Mouse (Mus musculus) gastrocnemius, adult 8-10 months (tissue): ENCODE measurements around the gene Npff. TPM values are rescaled to one million over a fixed set of nuclear protein-coding genes. Genes with fewer than 3 reads are reported as not detected.

Experiments
- DNase-seq, 2 experiments: peaks; one replicate each; pipeline ENCODE4 v3.0.0; 2022; ENCODE audit warnings: low spot score in 2 of 2
- total RNA-seq, 4 experiments: library from RNA; stranded (reverse); gene quantifications; 2 replicates each; pipeline ENCODE4 v1.2.4; 2022

The Npff gene
- total RNA-seq, 4 experiments from 2014 or later = 0.82 to 1.5 (median 1.1) TPM

DNA sequence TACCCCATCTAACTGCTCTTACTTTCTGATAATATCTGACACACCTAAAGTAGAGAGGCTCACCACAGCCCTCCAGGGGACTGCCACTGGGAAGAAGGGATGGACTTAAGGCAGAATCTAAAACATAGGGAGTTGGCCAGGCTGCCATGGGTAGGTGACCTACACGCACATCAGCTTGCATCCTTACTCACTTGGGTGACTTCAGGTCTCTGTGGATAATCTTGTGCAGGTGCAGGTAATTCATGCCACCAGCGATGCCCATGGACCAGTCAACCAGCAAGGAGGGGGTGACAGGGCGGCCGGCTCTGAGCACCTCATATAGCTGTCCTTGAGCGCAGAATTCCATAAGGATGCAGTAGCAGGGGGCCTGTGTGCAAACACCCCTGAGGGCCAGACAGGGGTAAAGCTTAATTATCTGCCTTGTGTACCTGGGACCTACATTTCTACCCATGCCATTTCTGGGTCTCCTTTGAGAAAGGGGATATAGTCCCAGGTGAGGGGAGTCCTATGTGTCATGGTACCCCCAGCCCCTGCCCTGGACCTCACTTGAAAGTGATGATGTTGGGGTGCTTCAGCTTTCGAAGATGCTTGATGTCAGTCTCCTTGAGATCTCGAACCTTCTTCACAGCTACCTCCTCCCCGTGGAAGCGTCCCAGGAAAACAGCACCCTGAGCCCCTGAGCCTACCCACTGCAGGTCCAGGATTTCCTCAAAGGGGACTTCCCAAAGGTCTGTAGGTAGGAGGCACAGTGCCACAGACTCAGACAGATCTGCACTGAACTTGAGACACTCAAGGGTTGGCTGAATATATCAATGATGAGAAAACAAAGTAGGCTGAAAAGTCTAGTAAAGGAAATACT, 20.6 kb downstream of the Npff start:
- no peak for DNase-seq

DNA sequence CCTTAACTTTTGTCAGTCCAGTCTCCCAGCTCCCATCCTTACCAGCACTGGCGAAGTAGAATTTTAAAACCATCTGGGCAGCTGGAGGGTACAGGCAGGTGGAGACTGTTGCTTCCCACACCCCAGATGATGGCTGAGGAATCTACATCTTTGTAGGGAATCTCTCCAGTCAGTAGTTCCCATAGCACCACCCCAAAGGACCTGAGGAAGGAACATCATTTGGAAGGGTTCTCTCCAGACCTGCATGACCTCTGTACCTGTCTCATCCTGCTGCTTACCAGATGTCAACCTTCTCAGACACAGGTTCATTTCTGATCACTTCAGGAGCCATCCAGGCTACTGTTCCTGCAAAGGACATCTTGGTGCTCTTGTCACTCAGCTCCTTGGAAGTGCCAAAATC, 21.3 kb downstream of the Npff start, which contains the start of gene Gm10337:
Gm10337 (plus strand) TSS at position 276 of the 400 bp plus-strand sequence.
- no peak for DNase-seq

DNA sequence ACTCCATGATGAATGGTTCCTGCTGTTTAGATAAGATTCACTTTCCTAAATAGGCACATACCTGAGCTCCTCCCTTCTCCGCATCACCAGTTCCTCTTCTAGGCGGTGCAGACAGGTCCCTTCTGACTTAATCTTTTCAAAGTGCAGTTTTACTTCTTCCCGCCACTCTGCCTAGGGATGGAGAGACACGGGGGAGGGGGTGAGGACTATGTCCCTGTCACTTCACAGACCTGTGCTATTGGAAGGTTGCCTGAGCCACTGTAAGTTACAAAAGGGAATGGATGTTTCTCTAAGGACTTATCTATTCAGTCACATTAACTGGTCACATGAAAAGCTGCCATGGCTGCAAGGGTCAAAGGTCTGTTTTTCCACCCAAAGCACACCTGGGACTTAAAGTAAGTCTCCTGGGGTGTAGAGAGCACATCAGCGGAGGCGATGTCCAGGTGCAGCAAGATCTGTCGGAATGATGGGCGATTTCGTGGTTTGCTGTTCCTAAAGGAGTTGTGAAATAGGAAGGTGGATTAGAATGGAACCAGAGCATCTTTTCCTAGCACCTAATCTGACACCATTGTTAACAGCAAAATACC, 22.4 kb downstream of the Npff start:
- no peak for DNase-seq

DNA sequence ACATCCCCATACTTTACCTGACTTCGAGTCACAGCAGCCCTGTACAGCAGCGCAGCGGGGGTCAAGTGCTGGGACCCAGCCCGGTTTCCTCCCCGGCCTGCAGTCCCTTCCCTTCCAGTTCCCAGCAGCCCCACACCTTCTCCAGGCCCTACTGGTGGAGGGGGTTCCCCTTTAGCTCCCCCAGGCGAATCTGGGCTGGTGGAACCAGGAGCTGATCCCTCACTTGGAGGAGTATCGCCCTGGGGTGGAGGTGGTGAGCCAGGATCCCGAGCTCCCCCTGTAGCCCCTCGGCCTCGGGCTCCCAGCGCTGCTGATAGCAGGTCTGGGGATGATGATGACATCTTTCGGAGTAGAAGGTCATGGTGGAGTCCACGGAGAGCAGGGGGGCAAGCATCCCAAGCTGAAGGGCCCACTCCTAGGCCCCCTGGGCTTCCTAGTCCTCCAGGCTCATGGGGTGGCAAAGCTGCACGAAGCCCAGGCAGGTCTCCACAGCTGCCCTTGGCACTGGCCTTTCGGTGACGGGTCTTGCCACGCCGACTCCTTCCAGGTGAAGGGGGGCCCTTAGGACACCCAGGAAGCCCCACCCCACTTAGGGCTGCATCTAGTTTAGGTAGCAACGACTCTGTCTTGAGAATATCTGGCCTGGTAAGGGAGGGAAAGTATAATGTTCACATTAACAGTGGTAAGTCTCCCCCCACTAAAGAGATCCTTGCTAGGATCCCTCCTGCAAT, 23.5 kb downstream of the Npff start:
- DNase-seq = no peak

DNA sequence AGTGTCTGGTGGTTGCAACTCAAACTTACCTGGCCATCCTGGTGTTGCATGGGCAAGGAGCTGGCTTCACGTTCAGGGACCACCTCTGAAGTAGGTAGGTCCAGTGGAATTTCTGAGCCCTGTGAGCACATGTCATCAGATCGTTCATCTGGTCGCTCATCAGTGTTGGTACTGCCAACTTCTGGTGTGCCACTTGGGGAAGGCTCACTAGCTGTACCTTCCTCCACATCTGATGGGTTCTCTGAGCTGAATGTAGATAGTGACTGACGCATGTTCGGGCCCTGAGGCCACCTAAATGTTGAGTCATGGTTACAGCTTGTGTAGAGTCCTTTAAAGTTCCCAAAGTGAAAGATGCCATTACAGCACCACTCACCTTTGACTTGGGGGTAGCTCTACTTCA, 24.3 kb downstream of the Npff start:
- no peak for DNase-seq

DNA sequence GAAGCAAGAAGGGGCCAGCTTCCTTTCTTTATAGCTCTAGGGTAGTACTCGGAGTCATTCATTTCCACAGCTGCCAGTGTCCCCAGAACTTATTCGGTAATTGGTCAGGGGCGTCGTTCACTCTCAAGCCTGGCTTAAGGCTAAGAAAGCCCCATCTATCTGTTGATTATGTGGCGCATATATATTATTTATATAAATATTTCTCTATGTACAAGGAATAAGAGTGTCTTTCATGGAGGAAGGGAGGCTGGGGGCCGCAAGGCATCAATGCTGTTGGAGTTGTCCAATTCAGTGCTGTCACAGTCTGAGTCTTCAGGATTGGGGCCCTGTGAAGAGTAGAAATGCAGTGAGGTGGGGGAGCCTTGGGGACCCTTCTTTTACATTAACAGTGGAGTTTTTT, 24.9 kb downstream of the Npff start:
- no peak for DNase-seq

DNA sequence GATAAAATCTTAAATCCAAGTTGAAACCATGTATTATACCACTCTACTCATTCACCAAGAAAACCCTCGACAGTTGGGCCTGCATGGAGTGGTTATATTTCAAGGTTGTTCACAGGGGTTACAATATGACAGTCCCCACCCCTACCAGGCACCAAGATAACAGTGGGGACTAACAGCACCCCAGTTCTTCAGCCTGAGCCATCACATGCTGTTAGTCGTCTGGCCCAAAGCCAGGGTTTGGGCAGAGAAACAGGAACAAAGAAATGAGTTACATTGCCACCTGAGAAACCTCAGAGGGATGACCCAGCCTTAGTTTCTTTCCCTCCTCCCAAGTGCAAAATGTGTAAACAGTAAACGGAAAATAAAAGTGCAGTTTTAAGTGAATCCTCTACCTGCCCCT, 25.4 kb downstream of the Npff start:
- DNase-seq = no peak

DNA sequence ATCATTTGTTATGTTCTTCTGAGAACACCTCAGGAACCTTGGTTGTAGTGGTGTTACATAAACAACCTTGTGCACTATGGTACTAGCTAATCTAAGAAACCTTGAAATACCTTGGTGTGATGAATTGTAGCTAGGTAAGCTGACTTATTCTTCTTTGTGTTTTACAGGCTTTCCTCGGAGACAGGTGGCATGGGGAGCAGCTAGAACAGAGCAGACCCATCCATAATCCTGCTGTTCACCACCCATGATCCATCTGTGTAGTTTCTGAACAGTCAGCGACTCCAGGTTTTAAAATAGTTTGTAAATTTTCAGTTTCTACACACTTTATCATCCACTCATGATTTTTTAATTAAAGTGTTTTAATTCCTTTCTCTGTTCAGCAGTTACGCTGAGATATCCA, 26.4 kb downstream of the Npff start:
- no peak for DNase-seq

DNA sequence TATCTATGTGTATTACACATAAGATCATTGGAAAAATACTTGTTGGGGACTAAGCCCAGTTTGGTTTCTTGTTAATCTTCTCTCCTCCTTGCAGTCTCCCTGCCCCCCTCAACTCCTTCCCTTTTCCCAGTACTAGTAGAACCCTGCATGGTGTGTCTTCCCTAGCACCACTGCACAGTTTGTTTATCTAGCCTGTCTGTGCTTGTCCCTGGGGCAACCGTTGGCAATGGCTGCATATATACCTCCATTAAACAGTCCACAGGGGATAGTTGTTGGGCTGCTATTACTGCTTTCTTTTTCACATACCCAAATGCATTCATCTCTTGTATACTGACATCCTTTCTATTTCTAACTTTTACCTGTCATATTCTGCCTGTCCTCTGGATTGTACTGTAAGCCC, 37.1 kb downstream of the Npff start:
- no peak for DNase-seq

DNA sequence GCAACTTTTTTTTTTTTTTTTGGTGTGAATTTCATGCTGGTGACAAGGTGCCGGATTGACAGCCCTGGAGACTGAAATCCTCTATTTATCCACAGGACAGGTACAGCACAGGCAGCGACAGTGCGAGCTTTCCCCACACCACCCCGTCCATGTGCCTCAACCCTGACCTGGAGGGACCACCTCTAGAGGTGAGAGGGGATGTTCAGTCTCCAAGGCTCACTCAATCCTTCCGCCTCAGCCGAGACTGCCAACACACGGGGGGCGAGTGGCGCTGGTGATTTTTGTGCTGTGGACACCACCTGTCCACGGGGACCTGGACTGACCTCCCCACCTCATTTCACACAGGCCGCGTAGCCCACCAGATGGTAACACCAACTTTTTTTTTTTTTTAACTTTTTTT, 38.9 kb downstream of the Npff start:
- no peak for DNase-seq

DNA sequence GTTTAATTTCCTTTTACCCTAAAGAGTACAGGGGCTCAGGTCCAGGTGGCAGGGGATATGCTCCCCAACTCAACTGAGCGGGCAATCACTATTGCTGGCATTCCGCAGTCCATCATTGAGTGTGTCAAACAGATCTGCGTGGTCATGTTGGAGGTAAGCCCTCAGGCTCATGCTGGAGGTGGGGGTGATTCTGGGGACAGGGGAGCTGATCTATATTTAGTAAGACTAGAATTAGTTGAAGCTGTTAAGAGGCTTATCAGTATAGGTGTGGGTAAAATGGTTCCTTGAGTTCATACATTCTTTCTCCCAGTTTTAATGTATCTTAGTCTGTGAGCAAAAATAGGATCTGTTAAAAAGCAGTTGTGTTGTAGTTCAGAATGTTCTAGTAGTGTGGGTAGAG, 41.6 kb downstream of the Npff start:
- DNase-seq = no peak

DNA sequence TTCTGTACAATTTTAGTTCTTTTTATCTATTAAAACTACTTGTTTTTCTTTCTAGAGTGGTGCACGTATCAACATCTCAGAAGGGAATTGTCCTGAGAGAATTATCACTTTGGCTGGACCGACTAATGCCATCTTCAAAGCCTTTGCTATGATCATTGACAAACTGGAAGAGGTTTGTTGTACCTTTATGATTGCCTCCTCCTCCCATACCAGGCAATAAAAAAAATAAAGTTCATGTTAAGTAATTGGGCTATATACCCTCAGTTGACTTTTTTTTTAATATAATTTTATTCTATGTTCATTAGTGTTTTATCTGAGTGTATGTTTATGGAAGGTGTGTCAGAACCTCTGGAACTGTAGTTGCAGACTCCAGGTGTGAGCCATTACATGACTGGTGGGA, 50.2 kb downstream of the Npff start:
- no peak for DNase-seq

Other genes with a start within 250 kb of the Npff start
- 10 to 100 TPM; 14.9 to 17.3 (median 15.7) TPM for gene Mfsd5, start 245.5 kb downstream of the Npff start, total RNA-seq
- gene Espl1, start 228.7 kb downstream of the Npff start, total RNA-seq = under 1 TPM in 3 of 4 experiments, not detected in 1; 0.07 to 0.58 (median 0.21) TPM
- gene Pfdn5, start 198.8 kb downstream of the Npff start, total RNA-seq = 100 to 1,000 TPM; 260 to 281 (median 273) TPM
- 10 to 100 TPM; 17.5 to 21.6 (median 18.9) TPM for gene Myg1, start 193.2 kb downstream of the Npff start, total RNA-seq
- 1 to 10 TPM; 5.3 to 7.5 (median 6.8) TPM for gene Aaas, start 174.2 kb downstream of the Npff start, total RNA-seq
- gene Sp7, start 157.8 kb downstream of the Npff start, total RNA-seq = not detected
- gene Sp1, start 118.8 kb downstream of the Npff start, total RNA-seq = 10 to 100 TPM; 17.9 to 22.2 (median 20.5) TPM
- 10 to 100 TPM in 3 of 4 experiments, 1 to 10 TPM in 1; 9.9 to 14.2 (median 11.7) TPM for gene Amhr2, start 79.6 kb downstream of the Npff start, total RNA-seq
- 10 to 100 TPM; 16.4 to 22.3 (median 20.2) TPM for gene Prr13, start 65.9 kb downstream of the Npff start, total RNA-seq
- gene Pcbp2, start 54.4 kb downstream of the Npff start, total RNA-seq = 100 to 1,000 TPM; 379 to 451 (median 385) TPM
- not detected for gene Gm10337, start 21.2 kb downstream of the Npff start, total RNA-seq
- 1 to 10 TPM in 3 of 4 experiments, under 1 TPM in 1; 0.68 to 1.9 (median 1.5) TPM for gene Map3k12, start 7.9 kb downstream of the Npff start, total RNA-seq
- 10 to 100 TPM; 29.0 to 40.3 (median 35.2) TPM for gene Tarbp2, start 6.8 kb downstream of the Npff start, total RNA-seq
- 1 to 10 TPM in 3 of 4 experiments, not detected in 1; 1.1 to 1.8 (median 1.8) TPM for gene Gm28047, start 100.1 kb upstream of the Npff start, total RNA-seq
- gene Atf7, start 100.5 kb upstream of the Npff start, total RNA-seq = 10 to 100 TPM; 42.4 to 57.5 (median 51.7) TPM
- gene Atp5g2, start 147.4 kb upstream of the Npff start, total RNA-seq = 10 to 100 TPM; 12.4 to 33.5 (median 21.7) TPM
- 10 to 100 TPM; 65.5 to 80.9 (median 72.9) TPM for gene Calcoco1, start 197.2 kb upstream of the Npff start, total RNA-seq